Mouse (Mus musculus): ENCODE data around the gene Gstm1.

GRCm38 (mm10) chr3:108017473-108018189, at the start of gene Gstm1:
- TF ChIP-seq EP300 (IDR thresholded peaks at IDR 0.05; ENCODE audit: insufficient read depth, low read depth, low read length) (peak; percentile 94; the same call in 1 of the 2 replicates), CTCF (IDR thresholded peaks at IDR 0.05) (peak; percentile 97)
